Comparison of ENCODE assay signal across 8 mouse cellular contexts in the genomic region with DNA sequence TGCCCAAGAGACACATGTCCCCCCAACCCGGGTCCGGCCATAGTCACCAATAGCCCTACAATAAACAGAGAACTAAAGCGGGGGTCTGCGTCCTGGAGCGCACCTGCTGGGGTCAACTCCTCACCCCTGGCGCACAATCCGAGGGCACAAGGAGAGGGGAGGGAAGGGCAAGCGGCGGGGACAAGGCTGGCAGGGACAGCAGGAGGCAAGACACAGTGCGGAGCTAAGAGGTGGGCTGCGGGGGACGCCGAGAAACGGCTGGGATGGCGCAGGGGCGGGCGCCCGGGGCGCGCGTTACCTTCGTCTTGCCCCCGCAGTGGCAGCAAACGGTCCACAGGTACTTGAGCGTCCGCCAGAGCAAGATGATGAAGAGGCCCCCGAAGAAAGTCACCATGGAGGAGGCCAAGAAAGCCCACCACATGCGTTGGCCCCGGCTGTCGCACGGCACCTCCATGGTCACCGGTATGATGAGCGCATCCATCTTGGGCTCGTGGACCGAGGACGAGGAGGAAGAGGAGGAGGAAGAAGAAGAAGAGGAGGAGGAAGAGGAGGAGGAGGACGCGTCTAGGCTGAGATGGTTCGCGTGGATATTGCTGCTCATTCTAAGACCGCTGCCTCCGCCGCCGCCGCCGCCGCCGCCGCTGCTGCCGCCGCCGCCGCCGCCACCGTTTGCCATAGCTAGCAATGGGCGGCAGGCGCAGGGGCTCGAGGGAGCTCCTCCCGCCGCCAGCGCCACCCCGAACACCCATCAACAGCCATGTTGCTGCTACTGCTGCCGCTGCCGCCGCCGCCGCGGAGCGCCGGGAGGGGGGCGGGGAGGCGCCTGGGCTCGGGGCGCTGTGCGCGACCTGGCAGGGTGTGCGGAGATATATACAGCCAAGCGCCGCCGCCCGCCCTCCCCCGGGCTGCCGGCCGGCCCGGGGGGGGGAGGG. TPM values are rescaled to one million over a fixed set of nuclear protein-coding genes. Genes with fewer than 3 reads are reported as not detected.
DNase-seq lines count a peak whose midpoint lies in the region; ATAC-seq and TF ChIP-seq lines count a peak whose summit lies in the region.

No protein-coding gene starts in this region.

- no peak for TF ChIP-seq CTCF in Patski (IDR thresholded peaks at IDR 0.05)
- peak; percentile 13; the same call in 1 of the 2 replicates for TF ChIP-seq CTCF in forebrain, postnatal 0 days (IDR thresholded peaks at IDR 0.05; ENCODE audit: low read depth)

- peak overlapping the region; percentile 41 for H3K4me3 ChIP-seq in brown adipose tissue, adult 24 weeks (ENCODE audit: insufficient read depth, low read depth, low read length)
- peak overlapping the region; percentile 87 for H3K4me3 ChIP-seq in forebrain, postnatal 0 days (ENCODE audit: low read depth, low read length)
- H3K4me3 ChIP-seq in intestine, embryonic 15.5 days (replicated peaks), result peak overlapping the region; percentile 71
- peak overlapping the region; percentile 77 for H3K4me3 ChIP-seq in midbrain, embryonic 12.5 days
- peak overlapping the region; percentile 68 for H3K4me3 ChIP-seq in stomach, embryonic 14.5 days (ENCODE audit: low read depth, low read length)

- WGBS in forebrain, postnatal 0 days, result 2% methylated on average over 62 of the region's 85 CpGs
- under 1% methylated on average over 74 of the region's 85 CpGs for WGBS in intestine, embryonic 15.5 days
- under 1% methylated on average over 67 of the region's 85 CpGs for WGBS in midbrain, embryonic 12.5 days
- WGBS in stomach, embryonic 14.5 days, result under 1% methylated on average over 51 of the region's 85 CpGs

- H3K4me1 ChIP-seq in brown adipose tissue, adult 24 weeks (ENCODE audit: control insufficient read depth, insufficient read depth, insufficient read length, low read length), result no peaks in the 10 kb centered on the region
- 0 out of 2 replicates have a peak, but pooled peaks cover 8% of the 10 kb centered on the region for H3K4me1 ChIP-seq in forebrain, postnatal 0 days (ENCODE audit: insufficient read depth)
- peaks cover 7% of the 10 kb centered on the region; the same call in 1 of the 2 replicates for H3K4me1 ChIP-seq in intestine, embryonic 15.5 days (replicated peaks)
- peaks cover 11% of the 10 kb centered on the region; the same call in 1 of the 2 replicates for H3K4me1 ChIP-seq in midbrain, embryonic 12.5 days
- no peaks in the 10 kb centered on the region for H3K4me1 ChIP-seq in stomach, embryonic 14.5 days (ENCODE audit: control insufficient read depth, insufficient read depth, low read length)

- peaks cover 26% of the 10 kb centered on the region for H3K27me3 ChIP-seq in Patski
- H3K27me3 ChIP-seq in forebrain, postnatal 0 days (ENCODE audit: insufficient read depth, low read length), result no peaks in the 10 kb centered on the region; the same call in 1 of the 2 replicates
- H3K27me3 ChIP-seq in intestine, embryonic 15.5 days (replicated peaks), result peaks cover 57% of the 10 kb centered on the region
- H3K27me3 ChIP-seq in midbrain, embryonic 12.5 days, result peaks cover 63% of the 10 kb centered on the region
- peaks cover 38% of the 10 kb centered on the region; the same call in 1 of the 2 replicates for H3K27me3 ChIP-seq in stomach, embryonic 14.5 days (ENCODE audit: control insufficient read depth, insufficient read depth, low read length)

- intact Hi-C loops in left cerebral cortex, postnatal 14 days (cut with DNase I), result loop anchor here (2.0 to 5.0 kb wide), 3 partner anchors 111 to 421 kb away; no protein-coding TSS in a partner anchor

- POLR2A ChIA-PET in Patski (lab: Charles Lee), result interaction anchor here (0.7 kb wide), 2 partner anchors 217 to 249 kb away, joined by 3 read pairs; no protein-coding TSS in a partner anchor

- H3K27ac ChIP-seq in brown adipose tissue, adult 24 weeks (replicated peaks; ENCODE audit: low read depth, low read length), result no peak overlapping the region
- peak overlapping the region; percentile 95 for H3K27ac ChIP-seq in forebrain, postnatal 0 days (ENCODE audit: low read depth, low read length)
- no peak overlapping the region for H3K27ac ChIP-seq in intestine, embryonic 15.5 days
- H3K27ac ChIP-seq in midbrain, embryonic 12.5 days (replicated peaks), result peak overlapping the region; percentile 72
- H3K27ac ChIP-seq in stomach, embryonic 14.5 days (ENCODE audit: low read length), result no peak overlapping the region

- H3K36me3 ChIP-seq in forebrain, postnatal 0 days (ENCODE audit: insufficient read depth), result no peaks in the 10 kb centered on the region
- H3K36me3 ChIP-seq in intestine, embryonic 15.5 days, result no peaks in the 10 kb centered on the region
- no peaks in the 10 kb centered on the region for H3K36me3 ChIP-seq in midbrain, embryonic 12.5 days
- no peaks in the 10 kb centered on the region for H3K36me3 ChIP-seq in stomach, embryonic 14.5 days (ENCODE audit: control insufficient read depth, insufficient read depth, low read length)

- DNase-seq in Patski (ENCODE audit: low read depth, low spot score), result no peak
- DNase-seq in forebrain, postnatal 0 days, result peak; percentile 82
- DNase-seq in left cerebral cortex, postnatal 14 days (ENCODE audit: low spot score in 2 of 2), result peak; percentile 46 to 69
- no peak for DNase-seq in spleen, adult 18-20 months

- peak overlapping the region; percentile 87 for H3K9ac ChIP-seq in forebrain, postnatal 0 days
- peak overlapping the region; percentile 58 for H3K9ac ChIP-seq in intestine, embryonic 15.5 days
- H3K9ac ChIP-seq in midbrain, embryonic 12.5 days (replicated peaks), result peak overlapping the region; percentile 73
- peak overlapping the region; percentile 50 for H3K9ac ChIP-seq in stomach, embryonic 14.5 days (replicated peaks; ENCODE audit: low read depth, low read length)

- no peaks in the 10 kb centered on the region for H3K9me3 ChIP-seq in forebrain, postnatal 0 days (ENCODE audit: low read length)
- no peaks in the 10 kb centered on the region for H3K9me3 ChIP-seq in intestine, embryonic 15.5 days
- H3K9me3 ChIP-seq in midbrain, embryonic 12.5 days, result no peaks in the 10 kb centered on the region
- H3K9me3 ChIP-seq in stomach, embryonic 14.5 days (ENCODE audit: control insufficient read depth, low read depth, low read length), result no peaks in the 10 kb centered on the region

- H3K4me2 ChIP-seq in forebrain, postnatal 0 days (ENCODE audit: low read depth), result peak overlapping the region; percentile 74
- H3K4me2 ChIP-seq in intestine, embryonic 15.5 days (replicated peaks), result peak overlapping the region; percentile 98
- peak overlapping the region; percentile 95 for H3K4me2 ChIP-seq in midbrain, embryonic 12.5 days (replicated peaks)
- H3K4me2 ChIP-seq in stomach, embryonic 14.5 days (replicated peaks; ENCODE audit: low read depth, low read length), result peak overlapping the region; percentile 75

- in situ Hi-C loops in Patski (cut with MboI; ENCODE audit: low pct_unique_long_range_greater_than_20kb), result no loop called here

- peak; percentile 45 for ATAC-seq in Patski
- ATAC-seq in forebrain, postnatal 0 days, result peak; percentile 79
- ATAC-seq in intestine, embryonic 15.5 days, result peak; percentile 59
- peak; percentile 72 for ATAC-seq in midbrain, embryonic 12.5 days (ENCODE audit: low FRiP score, low read depth)
- ATAC-seq in stomach, embryonic 14.5 days (ENCODE audit: insufficient number of reproducible peaks, insufficient read depth, low FRiP score, low read depth), result peak; percentile 42; the same call in 1 of the 2 replicates

- CTCF ChIA-PET in Patski (lab: Charles Lee), result interaction anchor here (1.0 to 1.4 kb wide), 2 partner anchors 217 to 366 kb away, joined by 3 to 4 read pairs; no protein-coding TSS in a partner anchor

RNA-seq across cellular contexts. Expression of gene Kcnma1, which starts 10.6 kb away (rescaled TPM):
- 2.8 TPM for polyA plus RNA-seq in Patski (2021)
- 1.0 TPM in 1 of 2 replicates, not detected in the other for polyA plus RNA-seq in brown adipose tissue, adult 24 weeks (2012; ENCODE audit: insufficient read depth, insufficient read length, missing spikeins)
- 32.1 and 35.8 TPM in 2 replicates for total RNA-seq in forebrain, postnatal 0 days (2014; rRNA removed)
- polyA plus RNA-seq in forebrain, postnatal 0 days (2015; fragmentation: Nextera tagmentation; extraction: Ambion mirVana), result 10.9 and 18.7 TPM in 2 replicates
- 7.4 and 8.0 TPM in 2 replicates for polyA plus RNA-seq in intestine, embryonic 15.5 days (2015; fragmentation: Nextera tagmentation; extraction: Ambion mirVana)
- total RNA-seq in left cerebral cortex, postnatal 14 days (2021), result 100 to 1,000 TPM; 164 to 187 TPM
- 2.7 and 3.1 TPM in 2 replicates for polyA plus RNA-seq in midbrain, embryonic 12.5 days (2016; fragmentation: Nextera tagmentation; extraction: Ambion mirVana)
- polyA plus RNA-seq in stomach, embryonic 14.5 days (2014; fragmentation: Nextera tagmentation; extraction: Ambion mirVana), result 14.4 and 17.8 TPM in 2 replicates

Comparison
In these comparisons a context has a peak if more than half of its experiments do, and no peak if none do; other contexts are left out.
1. DNase-seq: peak in forebrain, postnatal 0 days (single experiment) and left cerebral cortex, postnatal 14 days (2 of 2); none in Patski (single experiment) and spleen, adult 18-20 months (0 of 2).
2. H3K27ac ChIP-seq: peak in forebrain, postnatal 0 days (single experiment) and midbrain, embryonic 12.5 days (single experiment); none in brown adipose tissue, adult 24 weeks (single experiment), intestine, embryonic 15.5 days (single experiment) and stomach, embryonic 14.5 days (single experiment).
3. Peak in every context shown above with its lines, with median percentiles within 50 percentile points of each other: ATAC-seq, H3K4me3 ChIP-seq, H3K4me2 ChIP-seq and H3K9ac ChIP-seq.